Mouse (Mus musculus): ENCODE measurements around the gene Fam47e. TPM values are rescaled to one million over a fixed set of nuclear protein-coding genes. Genes with fewer than 3 reads are reported as not detected.
A peak's percentile ranks its signal among the peaks of the same experiment; 100 is the strongest.

Fam47e gene
- total and polyA plus RNA-seq, 3 experiments: not detected

- Histone ChIP-seq H3K79me2 (replicated peaks; ENCODE audit: control insufficient read depth, extremely low read depth, insufficient read depth, poor library complexity, severe bottlenecking) (no peaks in the 10 kb centered on the region), H3K9me3 (replicated peaks; ENCODE audit: low read length) (peaks cover 6% of the 10 kb centered on the region), H3K27ac (ENCODE audit: insufficient read depth, low read depth) (no peak overlapping the region), H3K4me3 (replicated peaks in 1 of 3; ENCODE audit: low read depth in 2 of 3, low read length in 2 of 3, poor library complexity in 1 of 3) (peak overlapping the region; percentile 79 to 93 (median 92)), H3K4me2 (ENCODE audit: insufficient read depth, low read depth, poor library complexity, severe bottlenecking) (peak overlapping the region; percentile 77), H3K9ac (ENCODE audit: insufficient read depth, low read depth) (peak overlapping the region; percentile 39), H3K36me3 (replicated peaks in 1 of 2; ENCODE audit: control insufficient read depth in 1 of 2, insufficient read depth in 1 of 2, low read length in 1 of 2) (peaks cover 0 to 1% of the 10 kb centered on the region in 2 experiments), H3K4me1 (ENCODE audit: control insufficient read depth in 1 of 2, insufficient read depth in 2 of 2) (peaks cover 11 to 38% of the 10 kb centered on the region in 2 experiments), H3K27me3 (replicated peaks) (no peaks in the 10 kb centered on the region)
- DNase-seq (ENCODE audit: extremely low read depth): peak; percentile 63
- in situ Hi-C loops (cut with MboI; ENCODE audit: low pct_ligation_motif_present, low pct_unique_long_range_greater_than_20kb, low sequenced_read_pairs): loop anchor here (5.0 to 10.0 kb wide), 2 partner anchors 44 to 62 kb away; no protein-coding TSS in a partner anchor
- dilution Hi-C loops (cut with MboI; ENCODE audit: extremely low pct_ligation_motif_present, extremely low pct_unique_long_range_greater_than_20kb, low sequenced_read_pairs): no loop called here
- TF ChIP-seq RCOR1 (conservative IDR thresholded peaks at IDR 0.05; ENCODE audit: low read depth, low read length): no peak
- no peak for TF ChIP-seq POLR2AphosphoS2 (IDR thresholded peaks at IDR 0.05; ENCODE audit: low read depth, low read length)
- peak; percentile 14 to 74; a peak in 2 of 4 replicates for TF ChIP-seq CTCF (conservative IDR thresholded peaks at IDR 0.05 in 1 of 2, IDR thresholded peaks at IDR 0.05 in 1 of 2; ENCODE audit: low read depth in 2 of 2, low read length in 2 of 2)
- TF ChIP-seq USF2 (conservative IDR thresholded peaks at IDR 0.05; ENCODE audit: low read depth, low read length): no peak
- TF ChIP-seq SIN3A (IDR thresholded peaks at IDR 0.05; ENCODE audit: low read length): peak; percentile 27
- no peak for TF ChIP-seq MYC (IDR thresholded peaks at IDR 0.05; ENCODE audit: low read depth, low read length)
- no peak for TF ChIP-seq TCF12 (IDR thresholded peaks at IDR 0.05; ENCODE audit: low read depth, low read length)
- TF ChIP-seq SMC3 (IDR thresholded peaks at IDR 0.05; ENCODE audit: low read depth, low read length): peak; percentile 69
- TF ChIP-seq NRF1 (IDR thresholded peaks at IDR 0.05; ENCODE audit: low read depth, low read length): no peak
- TF ChIP-seq MXI1 (IDR thresholded peaks at IDR 0.05; ENCODE audit: low read depth, low read length): no peak
- no peak; the same call in 1 of the 2 replicates for TF ChIP-seq NELFE (IDR thresholded peaks at IDR 0.05; ENCODE audit: low read depth, low read length)
- no peak for TF ChIP-seq JUN (IDR thresholded peaks at IDR 0.05; ENCODE audit: insufficient read depth, low read depth, low read length)
- peak; percentile 68 for TF ChIP-seq RAD21 (IDR thresholded peaks at IDR 0.05; ENCODE audit: low read depth, low read length)
Measured at GRCm38 (mm10) chr5:92506301-92506729, 48.6 kb upstream of the Fam47e start.

GRCm38 (mm10) chr5:92506733-92507132 lies 48.1 kb upstream of the Fam47e start, which contains the start of gene Scarb2:
TSS of gene Scarb2 (minus strand) at chr5:92506833.
- Histone ChIP-seq H3K36me3 (replicated peaks in 1 of 2; ENCODE audit: control insufficient read depth in 1 of 2, insufficient read depth in 1 of 2, low read length in 1 of 2) (no peaks in the 10 kb centered on the region), H3K27ac (ENCODE audit: insufficient read depth, low read depth) (no peak within 1 kb of the TSS), H3K9me3 (replicated peaks; ENCODE audit: low read length) (peaks cover 6% of the 10 kb centered on the region), H3K4me2 (ENCODE audit: insufficient read depth, low read depth, poor library complexity, severe bottlenecking) (peak within 1 kb of the TSS; percentile 77), H3K79me2 (replicated peaks; ENCODE audit: control insufficient read depth, extremely low read depth, insufficient read depth, poor library complexity, severe bottlenecking) (no peaks in the 10 kb centered on the region), H3K4me3 (replicated peaks in 1 of 3; ENCODE audit: low read depth in 2 of 3, low read length in 2 of 3, poor library complexity in 1 of 3) (peak within 1 kb of the TSS; percentile 79 to 93 (median 92)), H3K9ac (ENCODE audit: insufficient read depth, low read depth) (peak within 1 kb of the TSS; percentile 39), H3K4me1 (ENCODE audit: control insufficient read depth in 1 of 2, insufficient read depth in 2 of 2) (peaks cover 11 to 38% of the 10 kb centered on the region in 2 experiments), H3K27me3 (replicated peaks) (no peaks in the 10 kb centered on the region)
- no peak for TF ChIP-seq CTCF (conservative IDR thresholded peaks at IDR 0.05 in 1 of 2, IDR thresholded peaks at IDR 0.05 in 1 of 2; ENCODE audit: low read depth in 2 of 2, low read length in 2 of 2)
- no peak for TF ChIP-seq TCF12 (IDR thresholded peaks at IDR 0.05; ENCODE audit: low read depth, low read length)
- TF ChIP-seq JUN (IDR thresholded peaks at IDR 0.05; ENCODE audit: insufficient read depth, low read depth, low read length): no peak
- no peak for TF ChIP-seq EP300 (IDR thresholded peaks at IDR 0.05; ENCODE audit: low read length)
- no peak for TF ChIP-seq MAZ (IDR thresholded peaks at IDR 0.05; ENCODE audit: low read depth, low read length)
- TF ChIP-seq NRF1 (IDR thresholded peaks at IDR 0.05; ENCODE audit: low read depth, low read length): no peak
- no peak for TF ChIP-seq KAT2A (IDR thresholded peaks at IDR 0.05; ENCODE audit: insufficient replicate concordance, low read length)
- no peak for TF ChIP-seq CHD1 (IDR thresholded peaks at IDR 0.05; ENCODE audit: low read depth, low read length)
- no peak for TF ChIP-seq POLR2A (IDR thresholded peaks at IDR 0.05; ENCODE audit: low read depth, low read length)
- in situ Hi-C loops (cut with MboI; ENCODE audit: low pct_ligation_motif_present, low pct_unique_long_range_greater_than_20kb, low sequenced_read_pairs): loop anchor here (5.0 to 10.0 kb wide), 2 partner anchors 44 to 62 kb away; no protein-coding TSS in a partner anchor
- no peak for DNase-seq (ENCODE audit: extremely low read depth)
- dilution Hi-C loops (cut with MboI; ENCODE audit: extremely low pct_ligation_motif_present, extremely low pct_unique_long_range_greater_than_20kb, low sequenced_read_pairs): no loop called here
